Mouse (Mus musculus): Measurements from ENCODE around the gene App. TPM values are rescaled to one million over a fixed set of nuclear protein-coding genes. Genes with fewer than 3 reads are reported as not detected.
A peak's percentile ranks its signal among the peaks of the same experiment; 100 is the strongest.

The App gene
- polyA plus RNA-seq, 1 experiment from 2014 or later: 239 TPM

DNA sequence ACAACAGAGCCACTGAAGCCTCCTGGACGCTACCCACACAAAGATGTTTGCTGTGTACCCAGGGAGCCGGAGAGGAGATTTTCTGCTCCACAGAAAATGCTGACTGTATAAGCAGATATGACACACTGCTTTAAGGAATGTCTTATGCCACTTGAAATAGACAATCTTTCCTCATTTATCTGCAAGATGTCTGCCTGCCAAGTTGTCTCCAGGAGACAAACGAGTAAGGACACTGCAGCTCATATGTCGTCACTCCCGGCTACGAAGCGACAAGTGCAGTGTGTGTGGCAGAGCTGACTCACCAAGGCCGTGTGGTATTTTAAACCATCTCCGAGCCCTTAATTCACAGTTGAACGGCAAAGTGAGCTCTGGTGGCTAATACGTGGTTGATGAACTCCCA lies 36.2 kb downstream of the App start:
- Histone ChIP-seq H3K4me1 (ENCODE audit: control insufficient read depth, insufficient read depth, low read length) (peaks cover 35% of the 10 kb centered on the region), H3K27me3 (replicated peaks; ENCODE audit: control insufficient read depth, insufficient read depth, low read length) (no peaks in the 10 kb centered on the region), H3K4me2 (ENCODE audit: low read depth, low read length) (no peak overlapping the region), H3K4me3 (ENCODE audit: low read depth, low read length) (no peak overlapping the region), H3K9me3 (ENCODE audit: control insufficient read depth, low read length) (no peaks in the 10 kb centered on the region), H3K27ac (replicated peaks; ENCODE audit: low read depth, low read length) (no peak overlapping the region), H3K36me3 (ENCODE audit: control insufficient read depth, insufficient read depth, low read length) (no peaks in the 10 kb centered on the region), H3K9ac (ENCODE audit: low read depth, low read length) (no peak overlapping the region)
- ATAC-seq (ENCODE audit: low read depth): no peak
- DNase-seq (ENCODE audit: low spot score): no peak
- WGBS: 73% methylated on average over 11 of the region's 11 CpGs

DNA sequence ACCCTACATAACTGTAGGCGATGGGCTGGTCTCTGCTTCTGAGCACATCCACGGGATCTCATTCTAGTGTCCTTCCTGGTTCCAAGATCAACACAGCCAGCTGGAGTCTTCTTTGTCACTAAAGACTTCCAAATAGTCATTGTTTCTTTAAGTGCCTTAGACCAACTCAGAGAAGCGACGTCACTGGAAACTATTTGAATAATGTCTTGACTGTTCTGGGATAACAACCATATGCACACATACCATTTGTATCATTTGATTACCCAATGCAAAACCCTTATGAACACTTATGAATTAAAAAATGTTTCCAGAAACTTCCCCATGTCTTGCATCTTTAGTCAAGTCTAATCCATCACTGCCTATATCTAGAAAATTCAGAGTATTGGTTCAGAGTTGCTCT lies 37.5 kb downstream of the App start:
- no peak overlapping the region for H3K27ac ChIP-seq (replicated peaks; ENCODE audit: low read depth, low read length)
- ATAC-seq (ENCODE audit: low read depth): no peak
- no peak overlapping the region for H3K9ac ChIP-seq (ENCODE audit: low read depth, low read length)
- H3K4me3 ChIP-seq (ENCODE audit: low read depth, low read length): no peak overlapping the region
- peaks cover 31% of the 10 kb centered on the region for H3K4me1 ChIP-seq (ENCODE audit: control insufficient read depth, insufficient read depth, low read length)
- H3K36me3 ChIP-seq (ENCODE audit: control insufficient read depth, insufficient read depth, low read length): no peaks in the 10 kb centered on the region
- H3K4me2 ChIP-seq (ENCODE audit: low read depth, low read length): no peak overlapping the region
- H3K27me3 ChIP-seq (replicated peaks; ENCODE audit: control insufficient read depth, insufficient read depth, low read length): no peaks in the 10 kb centered on the region
- DNase-seq (ENCODE audit: low spot score): no peak
- no peaks in the 10 kb centered on the region for H3K9me3 ChIP-seq (ENCODE audit: control insufficient read depth, low read length)
- 73% methylated on average over 4 of the region's 4 CpGs for WGBS

DNA sequence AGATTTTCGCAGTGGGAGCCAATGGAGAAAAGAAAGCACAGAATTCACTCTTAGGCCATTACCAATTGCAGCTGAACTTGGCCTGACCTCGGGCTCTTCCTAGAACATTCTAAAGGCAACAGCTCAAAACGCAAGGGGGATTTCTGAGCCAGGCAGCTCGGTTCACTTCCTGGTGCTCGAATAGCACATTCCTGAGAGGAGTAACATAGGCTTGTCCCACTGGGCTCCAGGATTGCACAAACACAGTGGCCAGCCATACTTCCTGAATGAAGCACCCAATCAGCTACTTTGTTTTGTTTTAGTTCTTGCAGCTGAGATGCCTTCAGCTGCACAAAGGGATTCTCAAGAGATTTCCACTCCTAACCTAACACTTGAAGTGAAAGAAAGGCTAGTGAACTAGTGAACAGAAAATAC lies 40.1 kb downstream of the App start:
- peaks cover 40% of the 10 kb centered on the region for H3K4me1 ChIP-seq (ENCODE audit: control insufficient read depth, insufficient read depth, low read length)
- H3K27me3 ChIP-seq (replicated peaks; ENCODE audit: control insufficient read depth, insufficient read depth, low read length): no peaks in the 10 kb centered on the region
- peak overlapping the region; percentile 41 for H3K4me2 ChIP-seq (ENCODE audit: low read depth, low read length)
- ATAC-seq (ENCODE audit: low read depth): peak; percentile 84
- DNase-seq (ENCODE audit: low spot score): peak; percentile 93
- 0 out of 2 replicates have a peak overlapping the region, but pooled peaks have one; percentile 36 for H3K9ac ChIP-seq (ENCODE audit: low read depth, low read length)
- no peaks in the 10 kb centered on the region for H3K9me3 ChIP-seq (ENCODE audit: control insufficient read depth, low read length)
- H3K36me3 ChIP-seq (ENCODE audit: control insufficient read depth, insufficient read depth, low read length): no peaks in the 10 kb centered on the region
- 0 out of 2 replicates have a peak overlapping the region, but pooled peaks have one; percentile 4 for H3K4me3 ChIP-seq (ENCODE audit: low read depth, low read length)
- 21% methylated on average over 5 of the region's 5 CpGs for WGBS
- peak overlapping the region; percentile 83 for H3K27ac ChIP-seq (replicated peaks; ENCODE audit: low read depth, low read length)

DNA sequence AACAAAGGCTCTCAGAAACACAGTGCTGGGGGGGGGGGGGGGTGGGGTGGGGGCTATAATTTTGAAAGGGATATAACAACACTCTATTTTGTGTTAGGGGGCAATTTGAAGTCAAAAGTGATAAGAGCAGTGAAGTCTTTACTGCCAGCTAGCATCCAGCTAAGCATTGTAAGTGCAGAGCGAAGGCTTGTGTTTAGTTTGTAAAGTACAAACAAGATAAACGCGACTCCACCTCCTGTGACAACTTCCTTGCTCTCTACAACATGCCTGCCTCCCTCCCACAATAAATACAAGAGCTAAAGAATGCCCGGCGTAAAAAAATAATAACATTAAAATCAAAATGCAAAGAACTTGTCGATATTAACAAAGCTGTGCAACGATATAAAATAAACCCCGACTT lies 40.5 kb downstream of the App start:
- H3K9ac ChIP-seq (ENCODE audit: low read depth, low read length): no peak overlapping the region
- peaks cover 42% of the 10 kb centered on the region for H3K4me1 ChIP-seq (ENCODE audit: control insufficient read depth, insufficient read depth, low read length)
- WGBS: 66% methylated on average over 8 of the region's 8 CpGs

DNA sequence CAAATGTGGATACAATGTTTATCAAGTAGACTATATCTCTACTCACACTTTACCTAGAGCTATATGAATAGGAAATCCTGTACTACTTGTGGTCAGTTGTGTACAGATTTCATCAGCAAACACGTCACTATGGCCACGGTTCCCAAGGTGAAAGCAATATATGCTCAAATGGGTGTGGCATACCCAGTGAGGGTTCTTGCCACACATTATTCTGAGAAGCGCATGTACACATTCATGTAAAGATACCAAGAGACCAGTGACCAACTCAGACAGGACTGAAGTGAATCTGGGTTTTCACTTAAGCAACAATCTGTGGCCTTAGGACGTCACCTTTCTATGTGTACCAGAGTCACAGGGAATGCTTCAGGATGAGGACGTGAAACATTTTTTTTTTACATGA lies 41.4 kb downstream of the App start:
- 79% methylated on average over 5 of the region's 5 CpGs for WGBS

More for the DNA sequence above, 40.5 kb downstream of the App start:
- no peaks in the 10 kb centered on the region for H3K36me3 ChIP-seq (ENCODE audit: control insufficient read depth, insufficient read depth, low read length)
- H3K4me2 ChIP-seq (ENCODE audit: low read depth, low read length): peak overlapping the region; percentile 41; the same call in 1 of the 2 replicates
- no peak overlapping the region for H3K4me3 ChIP-seq (ENCODE audit: low read depth, low read length)
- no peaks in the 10 kb centered on the region for H3K27me3 ChIP-seq (replicated peaks; ENCODE audit: control insufficient read depth, insufficient read depth, low read length)
- no peak for DNase-seq (ENCODE audit: low spot score)
- H3K9me3 ChIP-seq (ENCODE audit: control insufficient read depth, low read length): no peaks in the 10 kb centered on the region
- H3K27ac ChIP-seq (replicated peaks; ENCODE audit: low read depth, low read length): peak overlapping the region; percentile 83
- no peak for ATAC-seq (ENCODE audit: low read depth)

DNA sequence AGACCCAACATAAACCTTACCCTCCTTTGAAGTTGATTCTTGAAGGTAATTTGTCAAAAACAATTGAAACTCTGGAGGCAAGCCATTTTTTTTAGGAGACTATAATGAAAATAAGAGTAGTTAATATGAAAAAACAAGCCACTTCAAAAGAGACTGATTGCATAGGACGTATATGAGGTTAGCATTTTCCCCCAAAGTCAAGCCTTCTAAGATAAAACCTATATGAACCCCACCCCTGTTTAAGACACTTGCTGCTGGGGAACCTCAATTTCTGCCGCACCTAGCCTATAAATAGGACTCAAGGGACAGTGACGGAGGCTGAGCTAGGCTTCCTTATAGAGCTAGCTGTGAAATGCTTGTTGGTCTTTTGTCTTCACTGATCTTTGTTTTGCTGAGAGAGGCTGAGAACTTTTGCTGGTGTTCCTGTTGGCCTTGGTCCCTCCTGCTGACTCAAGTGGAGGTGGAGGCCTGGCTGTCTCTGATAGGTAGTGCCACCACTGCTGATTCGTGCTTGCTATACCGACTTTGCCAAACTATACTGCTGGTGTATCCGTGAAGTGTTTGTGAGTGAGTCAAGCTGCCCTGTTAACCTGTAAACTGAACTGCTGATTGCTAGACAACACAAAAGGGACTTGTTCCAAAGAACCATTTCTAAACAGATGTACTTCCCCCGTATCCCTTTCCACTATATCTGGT lies 42.6 kb downstream of the App start:
- Histone ChIP-seq H3K27ac (replicated peaks; ENCODE audit: low read depth, low read length) (no peak overlapping the region), H3K27me3 (replicated peaks; ENCODE audit: control insufficient read depth, insufficient read depth, low read length) (no peaks in the 10 kb centered on the region), H3K36me3 (ENCODE audit: control insufficient read depth, insufficient read depth, low read length) (no peaks in the 10 kb centered on the region), H3K9ac (ENCODE audit: low read depth, low read length) (no peak overlapping the region), H3K9me3 (ENCODE audit: control insufficient read depth, low read length) (no peaks in the 10 kb centered on the region), H3K4me1 (ENCODE audit: control insufficient read depth, insufficient read depth, low read length) (peaks cover 61% of the 10 kb centered on the region), H3K4me2 (ENCODE audit: low read depth, low read length) (no peak overlapping the region), H3K4me3 (ENCODE audit: low read depth, low read length) (no peak overlapping the region)
- ATAC-seq (ENCODE audit: low read depth) (no peak), DNase-seq (ENCODE audit: low spot score) (no peak)
- 86% methylated on average over 7 of the region's 7 CpGs for WGBS

More for the DNA sequence above, 41.4 kb downstream of the App start:
- ATAC-seq (ENCODE audit: low read depth) (no peak), DNase-seq (ENCODE audit: low spot score) (no peak)
- H3K4me2 ChIP-seq (ENCODE audit: low read depth, low read length): no peak overlapping the region
- no peaks in the 10 kb centered on the region for H3K36me3 ChIP-seq (ENCODE audit: control insufficient read depth, insufficient read depth, low read length)
- H3K27ac ChIP-seq (replicated peaks; ENCODE audit: low read depth, low read length): peak overlapping the region; percentile 83; the same call in 1 of the 2 replicates
- H3K9me3 ChIP-seq (ENCODE audit: control insufficient read depth, low read length): no peaks in the 10 kb centered on the region
- no peaks in the 10 kb centered on the region for H3K27me3 ChIP-seq (replicated peaks; ENCODE audit: control insufficient read depth, insufficient read depth, low read length)
- H3K4me1 ChIP-seq (ENCODE audit: control insufficient read depth, insufficient read depth, low read length): peaks cover 51% of the 10 kb centered on the region
- no peak overlapping the region for H3K9ac ChIP-seq (ENCODE audit: low read depth, low read length)
- no peak overlapping the region for H3K4me3 ChIP-seq (ENCODE audit: low read depth, low read length)

DNA sequence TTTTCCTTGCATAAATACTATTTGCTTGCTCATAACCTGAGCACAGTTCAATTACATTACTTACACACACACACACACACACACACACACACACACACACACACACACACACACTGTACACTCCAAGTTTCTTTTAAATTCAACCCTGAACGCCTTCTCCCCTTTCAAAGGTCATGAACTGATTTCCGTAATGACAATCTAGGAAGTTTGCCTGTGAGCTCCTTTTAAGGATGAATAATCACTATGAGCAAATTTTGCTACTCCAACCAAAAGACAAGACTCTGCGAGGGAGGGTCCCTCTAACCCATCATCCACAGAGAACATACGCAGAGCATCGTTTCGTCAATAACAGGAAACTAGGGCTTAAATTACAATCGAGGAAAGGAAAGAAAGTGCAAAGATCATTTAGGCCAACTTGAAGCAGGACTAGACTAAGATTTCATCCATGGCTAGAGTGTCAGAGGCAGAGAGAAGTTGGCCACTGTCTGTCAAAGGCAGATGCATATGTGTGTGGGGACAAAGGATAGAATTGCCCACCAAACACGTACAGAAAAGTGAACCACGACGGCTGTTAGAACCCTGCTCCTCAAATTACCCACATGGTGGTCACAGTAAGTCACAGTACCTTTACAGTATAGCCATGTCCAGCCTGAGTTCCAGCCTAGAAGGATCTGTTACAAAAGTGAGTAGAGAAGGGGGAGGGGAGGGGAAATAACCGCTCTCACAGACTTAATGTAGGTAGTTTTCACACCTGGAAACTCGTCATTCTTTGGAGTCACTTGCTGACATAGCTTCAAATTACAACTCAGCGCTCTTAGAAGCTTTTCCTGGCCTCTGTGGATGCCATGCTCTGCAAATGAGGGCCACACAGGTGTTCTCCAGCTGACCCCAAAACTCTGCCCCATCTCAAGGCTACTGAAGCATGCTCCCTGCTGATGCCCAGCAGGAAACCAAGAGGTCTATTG lies 44.6 kb downstream of the App start:
- Histone ChIP-seq H3K9me3 (ENCODE audit: control insufficient read depth, low read length) (no peaks in the 10 kb centered on the region), H3K27me3 (replicated peaks; ENCODE audit: control insufficient read depth, insufficient read depth, low read length) (no peaks in the 10 kb centered on the region), H3K4me2 (ENCODE audit: low read depth, low read length) (peak overlapping the region; percentile 27), H3K9ac (ENCODE audit: low read depth, low read length) (no peak overlapping the region), H3K27ac (replicated peaks; ENCODE audit: low read depth, low read length) (peak overlapping the region; percentile 90), H3K4me1 (ENCODE audit: control insufficient read depth, insufficient read depth, low read length) (peaks cover 57% of the 10 kb centered on the region), H3K4me3 (ENCODE audit: low read depth, low read length) (no peak overlapping the region), H3K36me3 (ENCODE audit: control insufficient read depth, insufficient read depth, low read length) (no peaks in the 10 kb centered on the region)
- peak; percentile 64 for DNase-seq (ENCODE audit: low spot score)
- no peak for ATAC-seq (ENCODE audit: low read depth)
- WGBS: 9% methylated on average over 13 of the region's 13 CpGs

DNA sequence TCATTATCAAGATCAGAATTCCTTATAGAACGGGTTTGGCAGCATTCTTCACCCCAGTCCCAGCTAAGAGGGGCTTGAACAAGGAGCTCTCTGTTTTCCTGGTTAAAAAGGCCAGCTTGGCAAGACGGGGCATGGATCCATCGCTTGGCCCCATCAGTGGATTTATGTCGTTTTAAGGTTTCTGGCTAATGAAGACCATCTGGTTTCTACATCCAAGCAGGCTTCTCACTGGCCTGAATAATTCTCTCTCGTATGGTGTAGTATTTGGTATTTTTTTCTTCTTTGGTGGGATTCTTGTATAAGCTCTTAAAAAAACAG lies 45.3 kb downstream of the App start:
- ATAC-seq (ENCODE audit: low read depth): peak; percentile 85

More for the DNA sequence above, 45.3 kb downstream of the App start:
- H3K4me3 ChIP-seq (ENCODE audit: low read depth, low read length): no peak overlapping the region
- peak overlapping the region; percentile 90 for H3K27ac ChIP-seq (replicated peaks; ENCODE audit: low read depth, low read length)
- no peaks in the 10 kb centered on the region for H3K9me3 ChIP-seq (ENCODE audit: control insufficient read depth, low read length)
- H3K9ac ChIP-seq (ENCODE audit: low read depth, low read length): no peak overlapping the region
- no peaks in the 10 kb centered on the region for H3K36me3 ChIP-seq (ENCODE audit: control insufficient read depth, insufficient read depth, low read length)
- H3K4me2 ChIP-seq (ENCODE audit: low read depth, low read length): peak overlapping the region; percentile 24
- no peaks in the 10 kb centered on the region for H3K27me3 ChIP-seq (replicated peaks; ENCODE audit: control insufficient read depth, insufficient read depth, low read length)
- peaks cover 50% of the 10 kb centered on the region for H3K4me1 ChIP-seq (ENCODE audit: control insufficient read depth, insufficient read depth, low read length)
- DNase-seq (ENCODE audit: low spot score): peak; percentile 92
- 16% methylated on average over 5 of the region's 5 CpGs for WGBS

All from embryonic facial prominence, embryonic 14.5 days (tissue).